9 mouse cellular contexts compared by ENCODE assay signal in the genomic region with DNA sequence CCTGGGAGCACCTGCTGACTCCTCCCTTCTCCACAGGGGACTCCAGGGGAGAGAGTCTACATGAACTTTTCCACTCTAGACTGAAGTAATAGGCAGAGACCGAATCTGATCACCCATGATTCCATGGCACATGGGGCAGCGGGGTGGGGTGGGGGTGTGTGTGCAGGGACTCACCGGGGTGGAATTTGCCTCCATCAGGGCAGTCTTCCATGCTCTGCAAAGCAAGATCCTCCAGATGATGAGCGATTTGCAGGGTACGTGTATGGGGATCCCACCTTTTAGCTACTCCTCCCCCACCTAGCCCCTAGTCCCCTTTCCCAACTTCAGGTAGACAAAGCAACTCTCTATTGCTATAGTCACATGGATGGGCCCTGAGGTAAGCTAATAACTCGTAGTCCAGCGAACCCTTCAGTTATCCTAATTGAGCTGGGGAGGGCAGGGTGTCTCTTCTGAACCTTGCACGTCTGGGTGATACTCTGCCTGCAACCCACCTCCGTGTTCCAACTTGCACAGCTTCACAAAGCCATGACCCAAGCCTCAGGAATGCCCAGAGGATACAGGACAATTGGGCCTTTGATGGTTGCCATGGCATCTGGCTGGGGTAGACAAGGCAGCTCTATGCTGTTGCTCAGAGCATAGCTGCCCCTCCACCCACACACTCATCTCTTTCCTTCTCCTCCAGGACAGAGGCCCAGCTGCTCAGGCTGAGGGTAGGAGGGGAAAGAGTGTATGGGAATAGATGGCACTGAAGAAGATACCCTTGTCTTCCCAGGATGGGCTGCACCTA. TPM values are rescaled to one million over a fixed set of nuclear protein-coding genes. Genes with fewer than 3 reads are reported as not detected.
DNase-seq lines count a peak whose midpoint lies in the region; ATAC-seq lines count a peak whose summit lies in the region.
"Had no signal": no experiment of that assay in that cellular context is flagged by ENCODE, and none has a peak within 500 bp of the region (broad histone marks: within the 10 kb centered on the region; RNA-seq: fewer than 3 reads in every experiment).

No protein-coding gene starts in this region.

- peak overlapping the region; percentile 77 for H3K27ac ChIP-seq in hindbrain, embryonic 13.5 days

- H3K27me3 ChIP-seq in hindbrain, embryonic 13.5 days: no peaks in the 10 kb centered on the region
- H3K27me3 ChIP-seq: Patski had no signal

- 56% methylated on average over 9 of the region's 9 CpGs for WGBS in hindbrain, embryonic 13.5 days

- H3K4me3 ChIP-seq in hindbrain, embryonic 13.5 days: no peak overlapping the region

- peaks cover 19% of the 10 kb centered on the region for H3K4me1 ChIP-seq in hindbrain, embryonic 13.5 days (replicated peaks)

- peak; percentile 81 for ATAC-seq in hindbrain, embryonic 13.5 days (ENCODE audit: low FRiP score)
- ATAC-seq: Patski had no signal

- H3K9ac ChIP-seq in hindbrain, embryonic 13.5 days: peak overlapping the region; percentile 53; the same call in 1 of the 2 replicates

- no peaks in the 10 kb centered on the region for H3K9me3 ChIP-seq in hindbrain, embryonic 13.5 days

- H3K4me2 ChIP-seq in hindbrain, embryonic 13.5 days: no peak overlapping the region

- peaks cover 12% of the 10 kb centered on the region; the same call in 1 of the 2 replicates for H3K36me3 ChIP-seq in hindbrain, embryonic 13.5 days

- DNase-seq in spleen, postnatal 4 days (ENCODE audit: low spot score in 2 of 2): peak; percentile 9 to 54
- no peak for DNase-seq in spleen, adult 12 weeks (ENCODE audit: low spot score)
- DNase-seq in mesoderm, embryonic 11.5 days (ENCODE audit: low read depth, low spot score): peak; percentile 70
- peak; percentile 63 for DNase-seq in telencephalon, adult 2 months (ENCODE audit: low read depth, low spot score)
- no peak for DNase-seq in thymus, postnatal 4 days
- no peak for DNase-seq in thymus, postnatal 14 days
- DNase-seq in thymus, postnatal 36 days: no peak

RNA-seq across cellular contexts. Expression of a gene that starts 8.5 kb away (rescaled TPM):
- 12.8 and 16.0 TPM in 2 replicates for polyA plus RNA-seq in hindbrain, embryonic 13.5 days (2015; fragmentation: Nextera tagmentation; extraction: Ambion mirVana)

RNA-seq across cellular contexts. Expression of a gene that starts 45.6 kb away (rescaled TPM):
- 81.8 and 91.8 TPM in 2 replicates for polyA plus RNA-seq in hindbrain, embryonic 13.5 days (2015; fragmentation: Nextera tagmentation; extraction: Ambion mirVana)

RNA-seq across cellular contexts. Expression of a gene that starts 46.5 kb away (rescaled TPM):
- 224 and 226 TPM in 2 replicates for polyA plus RNA-seq in hindbrain, embryonic 13.5 days (2015; fragmentation: Nextera tagmentation; extraction: Ambion mirVana)

RNA-seq across cellular contexts. Expression of a gene that starts 52.8 kb away (rescaled TPM):
- 93.8 and 105 TPM in 2 replicates for polyA plus RNA-seq in hindbrain, embryonic 13.5 days (2015; fragmentation: Nextera tagmentation; extraction: Ambion mirVana)

Comparison
In these comparisons a context has a peak if more than half of its experiments do, and no peak if none do; other contexts are left out.
1. DNase-seq: peak in spleen, postnatal 4 days (2 of 2), mesoderm, embryonic 11.5 days (single experiment) and telencephalon, adult 2 months (single experiment); none in spleen, adult 12 weeks (single experiment), thymus, postnatal 4 days (single experiment), thymus, postnatal 14 days (single experiment) and thymus, postnatal 36 days (0 of 2).